Mouse (Mus musculus): ENCODE measurements around the gene Tbl1x.

DNA sequence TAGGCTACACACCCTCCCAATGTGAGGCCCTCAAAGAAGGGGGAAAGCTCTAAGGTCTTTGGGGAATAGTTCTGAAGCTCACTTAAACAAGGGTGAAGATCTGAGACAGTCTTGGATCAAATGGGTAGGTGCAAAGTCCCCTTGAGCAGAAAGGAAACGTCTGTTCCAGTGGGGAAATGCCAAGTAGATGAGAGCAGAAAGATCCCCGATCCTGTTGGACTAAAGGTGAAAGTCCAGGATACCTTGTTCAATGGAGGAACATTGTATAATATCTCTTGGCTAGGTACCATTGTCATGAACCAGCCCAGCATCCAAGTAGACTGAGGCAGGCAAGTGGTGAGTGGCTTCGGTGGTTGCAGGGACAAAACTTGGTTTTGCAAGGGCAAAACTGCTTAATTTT is 152.5 kb downstream of the Tbl1x start:
- TF ChIP-seq NELFE (IDR thresholded peaks at IDR 0.05; ENCODE audit: low read depth, low read length) (no peak), SMC3 (IDR thresholded peaks at IDR 0.05; ENCODE audit: low read depth, low read length) (no peak)
